In genomic region chr17:29282216-29282952, GRCm38 (mm10) we compare ENCODE assay signal across 16 mouse cellular contexts. TPM values are rescaled to one million over a fixed set of nuclear protein-coding genes. Genes with fewer than 3 reads are reported as not detected.
DNase-seq lines count a peak whose midpoint lies in the region; ATAC-seq lines count a peak whose summit lies in the region.
"Had no signal": no experiment of that assay in that cellular context is flagged by ENCODE, and none has a peak within 500 bp of the region (broad histone marks: within the 10 kb centered on the region; RNA-seq: fewer than 3 reads in every experiment).

No protein-coding gene starts in this region.

- no peaks in the 10 kb centered on the region for H3K27me3 ChIP-seq in intestine, embryonic 15.5 days (replicated peaks)
- H3K27me3 ChIP-seq in intestine, embryonic 16.5 days (replicated peaks; ENCODE audit: control insufficient read depth, insufficient read depth, low read length): no peaks in the 10 kb centered on the region
- H3K27me3 ChIP-seq in hindbrain, embryonic 10.5 days (ENCODE audit: insufficient read depth, poor library complexity, severe bottlenecking): no peaks in the 10 kb centered on the region
- H3K27me3 ChIP-seq in midbrain, embryonic 13.5 days: no peaks in the 10 kb centered on the region
- H3K27me3 ChIP-seq: kidney, embryonic 15.5 days; Patski had no signal

- H3K9ac ChIP-seq in intestine, embryonic 15.5 days: no peak overlapping the region
- H3K9ac ChIP-seq in intestine, embryonic 16.5 days (ENCODE audit: low read depth, low read length): no peak overlapping the region
- no peak overlapping the region for H3K9ac ChIP-seq in midbrain, embryonic 13.5 days (replicated peaks)
- H3K9ac ChIP-seq: kidney, embryonic 15.5 days had no signal

- no peak overlapping the region for H3K4me2 ChIP-seq in intestine, embryonic 15.5 days (replicated peaks)
- no peak overlapping the region for H3K4me2 ChIP-seq in intestine, embryonic 16.5 days (ENCODE audit: low read depth, low read length)
- H3K4me2 ChIP-seq in midbrain, embryonic 13.5 days (replicated peaks): 0 out of 2 replicates have a peak overlapping the region, but pooled peaks have one; percentile 6
- H3K4me2 ChIP-seq: heart, embryonic 11.5 days; kidney, embryonic 15.5 days; liver, embryonic 11.5 days had no signal

- 71% methylated on average over 21 of the region's 21 CpGs for WGBS in intestine, embryonic 15.5 days
- 67% methylated on average over 21 of the region's 21 CpGs for WGBS in intestine, embryonic 16.5 days
- WGBS in hindbrain, embryonic 10.5 days: 61% methylated on average over 21 of the region's 21 CpGs
- 42% methylated on average over 21 of the region's 21 CpGs for WGBS in midbrain, embryonic 13.5 days

- H3K4me3 ChIP-seq in intestine, embryonic 15.5 days (replicated peaks): no peak overlapping the region
- H3K4me3 ChIP-seq in intestine, embryonic 16.5 days (ENCODE audit: low read length): no peak overlapping the region
- no peak overlapping the region for H3K4me3 ChIP-seq in hindbrain, embryonic 10.5 days
- H3K4me3 ChIP-seq in midbrain, embryonic 13.5 days (replicated peaks): no peak overlapping the region
- H3K4me3 ChIP-seq: kidney, embryonic 15.5 days had no signal

- no peak overlapping the region for H3K27ac ChIP-seq in intestine, embryonic 15.5 days
- no peak overlapping the region for H3K27ac ChIP-seq in intestine, embryonic 16.5 days (ENCODE audit: low read length)
- H3K27ac ChIP-seq in hindbrain, embryonic 10.5 days: peak overlapping the region; percentile 59; the same call in 1 of the 2 replicates
- H3K27ac ChIP-seq in midbrain, embryonic 13.5 days: peak overlapping the region; percentile 56; the same call in 1 of the 2 replicates
- H3K27ac ChIP-seq: kidney, embryonic 15.5 days; macrophage had no signal

- DNase-seq in brain, adult 2 months (ENCODE audit: low read depth, low spot score): peak; percentile 53
- no peak for DNase-seq in hindbrain, embryonic 10.5 days (ENCODE audit: low spot score)
- no peak for DNase-seq in spleen, adult 12 weeks (ENCODE audit: low spot score)
- no peak for DNase-seq in layer of hippocampus, adult 9-10 months (ENCODE audit: low spot score)
- DNase-seq in urinary bladder, postnatal 4 days (ENCODE audit: low spot score in 2 of 2): no peak
- DNase-seq: adrenal gland, adult 2 months; cerebellum, postnatal 25 days; gastrocnemius, postnatal 10 days had no signal

- no peaks in the 10 kb centered on the region for H3K9me3 ChIP-seq in intestine, embryonic 15.5 days
- no peaks in the 10 kb centered on the region for H3K9me3 ChIP-seq in intestine, embryonic 16.5 days (ENCODE audit: control insufficient read depth, low read length)
- peaks cover 4% of the 10 kb centered on the region; the same call in 1 of the 2 replicates for H3K9me3 ChIP-seq in hindbrain, embryonic 10.5 days
- no peaks in the 10 kb centered on the region for H3K9me3 ChIP-seq in midbrain, embryonic 13.5 days
- H3K9me3 ChIP-seq: kidney, embryonic 15.5 days had no signal

- peak; percentile 25; the same call in 1 of the 2 replicates for ATAC-seq in intestine, embryonic 15.5 days
- no peak for ATAC-seq in intestine, embryonic 16.5 days
- peak; percentile 40; the same call in 1 of the 2 replicates for ATAC-seq in midbrain, embryonic 13.5 days
- ATAC-seq: Patski had no signal

- H3K4me1 ChIP-seq in intestine, embryonic 15.5 days (replicated peaks): no peaks in the 10 kb centered on the region
- H3K4me1 ChIP-seq in intestine, embryonic 16.5 days (ENCODE audit: control insufficient read depth, insufficient read depth, low read length): no peaks in the 10 kb centered on the region
- H3K4me1 ChIP-seq in hindbrain, embryonic 10.5 days (replicated peaks): peaks cover 20% of the 10 kb centered on the region
- peaks cover 11% of the 10 kb centered on the region for H3K4me1 ChIP-seq in midbrain, embryonic 13.5 days (replicated peaks)

- H3K36me3 ChIP-seq in intestine, embryonic 15.5 days: peaks cover 3% of the 10 kb centered on the region; the same call in 1 of the 2 replicates
- peaks cover 2% of the 10 kb centered on the region; the same call in 1 of the 2 replicates for H3K36me3 ChIP-seq in intestine, embryonic 16.5 days (ENCODE audit: control insufficient read depth, insufficient read depth, low read length)
- peaks cover 61% of the 10 kb centered on the region for H3K36me3 ChIP-seq in hindbrain, embryonic 10.5 days
- H3K36me3 ChIP-seq in midbrain, embryonic 13.5 days: peaks cover 58% of the 10 kb centered on the region

RNA-seq across cellular contexts. Expression of gene BC004004, which starts 13.8 kb away (rescaled TPM):
- polyA plus RNA-seq in intestine, embryonic 15.5 days (2015; fragmentation: Nextera tagmentation; extraction: Ambion mirVana): 78.3 and 83.5 TPM in 2 replicates
- polyA plus RNA-seq in intestine, embryonic 16.5 days (2015; fragmentation: Nextera tagmentation; extraction: Ambion mirVana): 82.9 and 85.6 TPM in 2 replicates
- 58.7 and 68.6 TPM in 2 replicates for polyA plus RNA-seq in hindbrain, embryonic 10.5 days (2016; fragmentation: Nextera tagmentation; extraction: Ambion mirVana)
- polyA plus RNA-seq in midbrain, embryonic 13.5 days (2015; fragmentation: Nextera tagmentation; extraction: Ambion mirVana): 99.1 and 105 TPM in 2 replicates

RNA-seq across cellular contexts. Expression of gene Ppil1, which starts 18.4 kb away (rescaled TPM):
- 154 and 157 TPM in 2 replicates for polyA plus RNA-seq in intestine, embryonic 15.5 days (2015; fragmentation: Nextera tagmentation; extraction: Ambion mirVana)
- 133 and 153 TPM in 2 replicates for polyA plus RNA-seq in intestine, embryonic 16.5 days (2015; fragmentation: Nextera tagmentation; extraction: Ambion mirVana)
- 173 and 211 TPM in 2 replicates for polyA plus RNA-seq in hindbrain, embryonic 10.5 days (2016; fragmentation: Nextera tagmentation; extraction: Ambion mirVana)
- polyA plus RNA-seq in midbrain, embryonic 13.5 days (2015; fragmentation: Nextera tagmentation; extraction: Ambion mirVana): 120 and 128 TPM in 2 replicates

RNA-seq across cellular contexts. Expression of gene Pi16, which starts 35.1 kb away (rescaled TPM):
- polyA plus RNA-seq in intestine, embryonic 15.5 days (2015; fragmentation: Nextera tagmentation; extraction: Ambion mirVana): 0.72 and 0.98 TPM in 2 replicates
- polyA plus RNA-seq in intestine, embryonic 16.5 days (2015; fragmentation: Nextera tagmentation; extraction: Ambion mirVana): 0.88 and 1.1 TPM in 2 replicates
- polyA plus RNA-seq in hindbrain, embryonic 10.5 days (2016; fragmentation: Nextera tagmentation; extraction: Ambion mirVana): 0.71 and 1.1 TPM in 2 replicates
- polyA plus RNA-seq in midbrain, embryonic 13.5 days (2015; fragmentation: Nextera tagmentation; extraction: Ambion mirVana): 1.9 and 2.2 TPM in 2 replicates
- polyA plus RNA-seq: Patski had no signal

RNA-seq across cellular contexts. Expression of gene Cpne5, which starts 44.4 kb away (rescaled TPM):
- polyA plus RNA-seq in intestine, embryonic 15.5 days (2015; fragmentation: Nextera tagmentation; extraction: Ambion mirVana): 7.5 and 8.3 TPM in 2 replicates
- 5.3 and 5.9 TPM in 2 replicates for polyA plus RNA-seq in intestine, embryonic 16.5 days (2015; fragmentation: Nextera tagmentation; extraction: Ambion mirVana)
- polyA plus RNA-seq in hindbrain, embryonic 10.5 days (2016; fragmentation: Nextera tagmentation; extraction: Ambion mirVana): 3.0 and 5.6 TPM in 2 replicates
- 20.5 and 22.0 TPM in 2 replicates for polyA plus RNA-seq in midbrain, embryonic 13.5 days (2015; fragmentation: Nextera tagmentation; extraction: Ambion mirVana)
- polyA plus RNA-seq: macrophage had no signal

Comparison
In these comparisons a context has a peak if more than half of its experiments do, and no peak if none do; other contexts are left out.
1. H3K27ac ChIP-seq: peak in hindbrain, embryonic 10.5 days (single experiment) and midbrain, embryonic 13.5 days (single experiment); none in intestine, embryonic 15.5 days (single experiment) and intestine, embryonic 16.5 days (single experiment).